Mouse (Mus musculus): ENCODE data around the gene Rdh12. TPM values are rescaled to one million over a fixed set of nuclear protein-coding genes. Genes with fewer than 3 reads are reported as not detected.

Gene Rdh12
- polyA plus RNA-seq, 1 experiment: 3.0 TPM

- peak; percentile 37; the same call in 1 of the 2 replicates for TF ChIP-seq POLR2A (IDR thresholded peaks at IDR 0.05; ENCODE audit: extremely low read depth, insufficient read depth, low read length)
- no peak for TF ChIP-seq CTCF (IDR thresholded peaks at IDR 0.05; ENCODE audit: extremely low read depth, insufficient read depth, low read length)
- H3K4me1 ChIP-seq (ENCODE audit: control insufficient read depth, insufficient read depth, low read length): peaks cover 4% of the 10 kb centered on the region
- H3K4me3 ChIP-seq (ENCODE audit: insufficient read depth, low read length): peak overlapping the region; percentile 46
- no peak overlapping the region for H3K27ac ChIP-seq (ENCODE audit: insufficient read depth, low read length)
These were observed 17.6 kb upstream of the Rdh12 start for GRCm38 (mm10) chr12:79190931-79191673.

GRCm38 (mm10) chr12:79191701-79192100 lies 17.0 kb upstream of the Rdh12 start:
- H3K4me3 ChIP-seq (ENCODE audit: insufficient read depth, low read length): peak overlapping the region; percentile 46
- no peak overlapping the region for H3K27ac ChIP-seq (ENCODE audit: insufficient read depth, low read length)
- TF ChIP-seq POLR2A (IDR thresholded peaks at IDR 0.05; ENCODE audit: extremely low read depth, insufficient read depth, low read length): peak; percentile 53; the same call in 1 of the 2 replicates
- peak; percentile 47 for TF ChIP-seq CTCF (IDR thresholded peaks at IDR 0.05; ENCODE audit: extremely low read depth, insufficient read depth, low read length)
- H3K4me1 ChIP-seq (ENCODE audit: control insufficient read depth, insufficient read depth, low read length): peaks cover 4% of the 10 kb centered on the region

GRCm38 (mm10) chr12:79192193-79192592 lies 16.5 kb upstream of the Rdh12 start, which contains the start of gene Rdh11:
Rdh11 (minus strand) TSS chr12:79192293.
- Histone ChIP-seq H3K4me3 (ENCODE audit: insufficient read depth, low read length) (peak within 1 kb of the TSS; percentile 46), H3K4me1 (ENCODE audit: control insufficient read depth, insufficient read depth, low read length) (peaks cover 4% of the 10 kb centered on the region), H3K27ac (ENCODE audit: insufficient read depth, low read length) (no peak within 1 kb of the TSS)
- TF ChIP-seq POLR2A (IDR thresholded peaks at IDR 0.05; ENCODE audit: extremely low read depth, insufficient read depth, low read length): no peak
- no peak for TF ChIP-seq CTCF (IDR thresholded peaks at IDR 0.05; ENCODE audit: extremely low read depth, insufficient read depth, low read length)

GRCm38 (mm10) chr12:79193441-79193840 lies 15.3 kb upstream of the Rdh12 start:
- TF ChIP-seq CTCF (IDR thresholded peaks at IDR 0.05; ENCODE audit: extremely low read depth, insufficient read depth, low read length) (peak; percentile 75), POLR2A (IDR thresholded peaks at IDR 0.05; ENCODE audit: extremely low read depth, insufficient read depth, low read length) (no peak)
- Histone ChIP-seq H3K4me3 (ENCODE audit: insufficient read depth, low read length) (no peak overlapping the region), H3K27ac (ENCODE audit: insufficient read depth, low read length) (no peak overlapping the region), H3K4me1 (ENCODE audit: control insufficient read depth, insufficient read depth, low read length) (peaks cover 4% of the 10 kb centered on the region)

GRCm38 (mm10) chr12:79197105-79197504 lies 11.6 kb upstream of the Rdh12 start:
- no peak for TF ChIP-seq CTCF (IDR thresholded peaks at IDR 0.05; ENCODE audit: extremely low read depth, insufficient read depth, low read length)
- no peak for TF ChIP-seq POLR2A (IDR thresholded peaks at IDR 0.05; ENCODE audit: extremely low read depth, insufficient read depth, low read length)
- H3K4me3 ChIP-seq (ENCODE audit: insufficient read depth, low read length): no peak overlapping the region
- no peaks in the 10 kb centered on the region for H3K4me1 ChIP-seq (ENCODE audit: control insufficient read depth, insufficient read depth, low read length)

GRCm38 (mm10) chr12:79201882-79202281 lies 6.8 kb upstream of the Rdh12 start:
- Histone ChIP-seq H3K4me3 (ENCODE audit: insufficient read depth, low read length) (no peak overlapping the region), H3K27ac (ENCODE audit: insufficient read depth, low read length) (no peak overlapping the region), H3K4me1 (ENCODE audit: control insufficient read depth, insufficient read depth, low read length) (no peaks in the 10 kb centered on the region)
- TF ChIP-seq POLR2A (IDR thresholded peaks at IDR 0.05; ENCODE audit: extremely low read depth, insufficient read depth, low read length) (no peak), CTCF (IDR thresholded peaks at IDR 0.05; ENCODE audit: extremely low read depth, insufficient read depth, low read length) (no peak)

More at GRCm38 (mm10) chr12:79197105-79197504, 11.6 kb upstream of the Rdh12 start:
- no peak overlapping the region for H3K27ac ChIP-seq (ENCODE audit: insufficient read depth, low read length)

GRCm38 (mm10) chr12:79211447-79211846 lies 2.7 kb downstream of the Rdh12 start:
- Histone ChIP-seq H3K4me3 (ENCODE audit: insufficient read depth, low read length) (no peak overlapping the region), H3K4me1 (ENCODE audit: control insufficient read depth, insufficient read depth, low read length) (no peaks in the 10 kb centered on the region), H3K27ac (ENCODE audit: insufficient read depth, low read length) (no peak overlapping the region)
- TF ChIP-seq POLR2A (IDR thresholded peaks at IDR 0.05; ENCODE audit: extremely low read depth, insufficient read depth, low read length) (no peak), CTCF (IDR thresholded peaks at IDR 0.05; ENCODE audit: extremely low read depth, insufficient read depth, low read length) (no peak)

- no peak overlapping the region for H3K27ac ChIP-seq (ENCODE audit: insufficient read depth, low read length)
- no peak overlapping the region for H3K4me3 ChIP-seq (ENCODE audit: insufficient read depth, low read length)
These were observed 8.8 kb downstream of the Rdh12 start for GRCm38 (mm10) chr12:79217511-79217910.

GRCm38 (mm10) chr12:79235485-79236080 lies 26.9 kb downstream of the Rdh12 start:
- no peak for TF ChIP-seq CTCF (IDR thresholded peaks at IDR 0.05; ENCODE audit: extremely low read depth, insufficient read depth, low read length)
- no peak for TF ChIP-seq POLR2A (IDR thresholded peaks at IDR 0.05; ENCODE audit: extremely low read depth, insufficient read depth, low read length)
- no peak overlapping the region for H3K27ac ChIP-seq (ENCODE audit: insufficient read depth, low read length)
- H3K4me1 ChIP-seq (ENCODE audit: control insufficient read depth, insufficient read depth, low read length): no peaks in the 10 kb centered on the region
- no peak overlapping the region for H3K4me3 ChIP-seq (ENCODE audit: insufficient read depth, low read length)

More at GRCm38 (mm10) chr12:79217511-79217910, 8.8 kb downstream of the Rdh12 start:
- no peak for TF ChIP-seq POLR2A (IDR thresholded peaks at IDR 0.05; ENCODE audit: extremely low read depth, insufficient read depth, low read length)
- TF ChIP-seq CTCF (IDR thresholded peaks at IDR 0.05; ENCODE audit: extremely low read depth, insufficient read depth, low read length): no peak
- H3K4me1 ChIP-seq (ENCODE audit: control insufficient read depth, insufficient read depth, low read length): no peaks in the 10 kb centered on the region

GRCm38 (mm10) chr12:79241985-79242384 lies 33.3 kb downstream of the Rdh12 start:
- H3K4me1 ChIP-seq (ENCODE audit: control insufficient read depth, insufficient read depth, low read length): no peaks in the 10 kb centered on the region
- no peak overlapping the region for H3K27ac ChIP-seq (ENCODE audit: insufficient read depth, low read length)
- no peak overlapping the region for H3K4me3 ChIP-seq (ENCODE audit: insufficient read depth, low read length)
- TF ChIP-seq POLR2A (IDR thresholded peaks at IDR 0.05; ENCODE audit: extremely low read depth, insufficient read depth, low read length) (no peak), CTCF (IDR thresholded peaks at IDR 0.05; ENCODE audit: extremely low read depth, insufficient read depth, low read length) (no peak)
